Mouse (Mus musculus) erythroid progenitor cell, adult 5-6 weeks (primary cell): Measurements from ENCODE around the gene Rasl2-9. TPM values are rescaled to one million over a fixed set of nuclear protein-coding genes. Genes with fewer than 3 reads are reported as not detected.
A peak's percentile ranks its signal among the peaks of the same experiment; 100 is the strongest.
"Not testable (repeated sequence)": the region's sequence is repeated elsewhere in the genome, so short reads cannot be mapped to it uniquely, and the experiment has no call there.

Source experiments
- ATAC-seq: replicated peaks from 2 replicates; pipeline ENCODE4 v1.8.0; 2016; ENCODE audit warnings: moderate number of reproducible peaks, mild to moderate bottlenecking, moderate TSS enrichment, inconsistent platforms; ENCODE audit not compliant: poor library complexity, low FRiP score, severe bottlenecking
- total RNA-seq, 2 experiments: library from RNA; stranded (forward) in 1 of 2; stranded (reverse) in 1 of 2; fragments of 150-400 nt in 1 of 2; fragments of 186-747, 209-891 nt in 1 of 2; gene quantifications; 2 replicates each; pipeline versions ENCODE4 v1.2.3 to v1.2.4; 2015 to 2017; ENCODE audit warnings: low replicate concordance in 2 of 2

Rasl2-9 gene
- total RNA-seq, 2 experiments from 2014 or later = not detected

DNA sequence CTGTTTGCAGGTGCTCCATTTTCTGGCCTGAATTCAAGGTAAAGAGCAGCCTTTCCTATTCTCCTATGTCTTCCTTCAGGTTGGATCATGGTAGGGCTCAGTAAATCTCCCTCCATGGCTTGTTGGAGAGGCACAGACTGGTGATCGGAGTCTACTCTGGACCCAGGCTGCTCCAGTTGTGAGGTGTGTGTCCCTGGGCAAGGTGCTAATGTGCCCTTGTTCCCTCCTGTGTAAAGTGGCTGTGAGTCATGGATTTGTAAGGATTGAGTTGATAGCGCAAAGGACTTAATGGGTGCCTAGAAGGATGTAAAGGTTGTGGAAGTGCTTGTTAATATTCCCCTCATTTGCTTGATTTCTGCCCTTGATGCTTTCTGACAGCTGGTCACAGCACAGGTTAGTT, 43.8 kb downstream of the Rasl2-9 start:
- no peak for ATAC-seq

DNA sequence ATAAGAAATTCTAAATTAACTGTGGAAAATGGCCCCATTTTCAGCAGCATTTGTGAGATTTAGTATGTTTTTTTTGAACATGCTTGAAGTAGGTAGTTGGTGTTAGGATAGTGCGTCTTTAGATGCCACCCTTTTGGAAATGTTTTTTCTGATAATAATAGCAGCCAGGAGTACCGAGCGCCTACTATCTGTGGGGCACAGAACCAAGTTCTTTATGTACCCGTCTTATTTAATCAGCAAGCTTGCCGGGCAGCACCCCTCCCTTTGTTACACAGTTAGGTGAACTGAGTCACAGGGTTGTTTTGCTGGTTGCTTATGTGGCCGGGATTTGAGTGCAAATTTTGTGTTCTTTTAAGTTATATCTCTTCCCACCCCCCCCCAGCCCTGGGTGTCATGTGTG, 44.5 kb downstream of the Rasl2-9 start:
- ATAC-seq = peak; percentile 71

DNA sequence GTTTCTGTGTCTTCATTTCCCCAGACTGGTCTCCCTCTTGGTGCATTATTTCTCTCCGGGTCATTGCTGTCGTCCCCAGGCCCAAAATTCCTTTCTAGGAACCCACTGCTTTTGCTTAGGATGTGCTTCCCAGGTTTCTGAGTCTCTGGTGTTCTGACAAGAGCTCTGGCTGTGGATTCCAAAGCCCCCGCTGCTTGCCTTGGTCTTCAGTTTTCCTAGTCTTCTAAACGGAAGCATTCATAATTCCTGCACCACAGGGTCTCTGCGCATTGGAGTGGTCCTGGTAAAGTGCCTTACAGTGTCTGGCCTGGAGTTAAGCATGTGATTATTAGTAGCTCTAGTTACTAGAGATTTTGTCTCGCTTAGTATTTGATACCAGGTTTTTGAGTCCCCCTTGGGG, 44.9 kb downstream of the Rasl2-9 start:
- no peak for ATAC-seq

DNA sequence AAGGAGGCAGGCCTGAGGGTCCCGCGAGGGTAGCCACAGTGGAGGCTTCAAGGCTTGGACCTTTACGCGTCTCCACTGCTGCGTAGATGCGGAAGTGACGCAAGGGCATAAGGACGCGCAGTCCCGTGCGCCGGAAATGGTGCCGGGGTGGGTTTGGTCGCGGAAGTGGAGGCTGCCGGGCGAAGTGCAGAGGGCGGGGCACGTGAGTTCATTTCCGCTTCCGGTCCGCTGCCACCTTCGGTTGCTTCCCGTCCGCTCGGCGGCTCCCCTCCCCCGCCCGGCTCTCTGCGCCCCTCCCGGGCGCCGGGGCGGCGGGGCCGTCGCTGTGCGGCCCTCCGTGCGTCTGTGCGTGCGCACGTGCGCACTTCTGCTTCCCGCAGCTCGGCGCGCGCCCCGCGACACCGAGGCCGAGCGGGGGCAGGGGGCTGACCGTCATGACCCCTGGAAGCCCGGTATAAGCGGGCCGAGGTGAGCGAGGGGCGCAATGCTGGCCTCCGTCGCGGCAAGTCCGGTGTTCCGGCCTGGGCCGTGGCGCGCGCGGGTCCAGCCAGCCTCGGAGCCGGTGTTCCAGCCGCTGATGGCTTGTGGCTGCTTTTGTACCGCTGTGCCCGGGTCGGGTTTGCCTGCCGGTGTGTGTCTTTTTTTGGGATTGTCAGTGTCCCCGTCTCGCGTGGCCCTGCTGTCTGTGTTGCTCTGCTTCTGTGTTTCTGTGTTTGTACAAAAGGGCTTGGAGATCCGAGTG, 45.6 kb downstream of the Rasl2-9 start, which contains the start of gene Epn1:
TSS of gene Epn1 (plus strand) at position 226 of the 742 bp plus-strand sequence.
- ATAC-seq = peak; percentile 92

DNA sequence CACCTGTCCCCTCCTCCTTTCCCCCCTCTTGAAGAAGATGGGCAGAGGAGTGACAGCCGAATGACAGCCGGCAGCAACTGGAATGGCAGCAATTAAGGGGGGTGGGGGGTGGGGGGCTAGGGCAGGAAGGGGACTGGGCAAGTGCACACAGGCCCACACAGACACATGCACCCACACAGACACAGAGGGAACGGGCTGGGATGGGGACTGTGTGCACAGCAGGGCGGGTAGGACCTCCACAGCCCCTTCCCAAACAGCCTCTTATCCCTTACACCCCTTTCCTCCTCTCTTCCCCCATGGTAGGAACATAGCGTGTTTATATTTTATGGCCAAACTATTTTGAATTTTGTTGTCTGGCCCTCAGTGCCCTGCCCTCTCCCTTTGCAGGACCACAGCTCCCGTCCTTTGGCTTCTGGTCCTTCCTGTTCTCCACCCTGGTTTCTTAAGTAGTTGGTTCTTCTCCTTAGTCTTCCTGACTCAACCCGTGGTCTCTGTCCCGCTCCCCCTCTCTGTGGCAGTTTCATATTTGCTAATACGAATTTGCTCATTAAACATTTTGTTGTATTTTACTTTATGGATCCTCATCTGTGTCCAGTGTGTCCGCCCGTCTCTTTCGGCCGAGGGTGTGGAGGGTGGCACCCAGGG, 46.3 kb downstream of the Rasl2-9 start:
- ATAC-seq = not testable (repeated sequence)

DNA sequence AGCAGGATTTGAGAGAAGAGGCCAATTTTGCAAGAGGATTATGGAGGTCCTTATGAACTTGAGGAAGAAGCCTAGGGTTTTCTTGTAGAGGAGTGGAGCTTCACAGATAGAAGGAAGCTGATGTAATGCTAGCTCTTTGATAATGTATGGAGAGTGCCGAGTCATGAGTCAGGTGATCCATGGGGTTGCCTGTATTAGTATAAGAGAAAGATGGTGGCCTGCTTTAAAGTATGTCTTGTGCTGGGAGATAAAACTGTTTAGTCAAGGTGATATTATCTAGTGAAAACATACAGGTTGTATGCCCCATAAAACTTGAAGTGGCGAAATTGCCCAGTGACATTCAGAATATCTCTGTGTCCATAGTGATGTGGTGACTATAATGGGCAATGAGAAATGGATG, 48.8 kb downstream of the Rasl2-9 start:
- ATAC-seq = no peak

DNA sequence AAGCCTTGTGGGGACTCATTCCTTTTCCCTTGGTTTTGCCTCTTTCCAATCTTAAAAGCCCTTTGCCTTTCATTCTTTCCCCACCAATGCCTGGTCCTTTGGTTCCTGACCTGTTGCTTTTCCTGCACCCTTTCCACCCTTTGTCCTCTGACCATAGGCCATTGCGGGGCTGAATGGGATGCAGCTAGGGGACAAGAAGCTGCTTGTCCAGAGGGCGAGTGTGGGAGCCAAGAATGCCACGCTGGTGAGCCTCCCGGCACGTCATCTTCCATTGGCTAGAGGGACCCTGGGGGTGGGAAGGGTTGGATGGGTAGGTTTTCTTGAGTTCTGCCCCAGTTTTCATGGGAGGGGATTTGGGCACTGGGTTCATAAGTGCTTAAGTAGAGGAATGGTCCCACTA, 50.8 kb downstream of the Rasl2-9 start:
- no peak for ATAC-seq

Other genes with a start within 250 kb of the Rasl2-9 start
- gene Isoc2a, start 248.8 kb downstream of the Rasl2-9 start, total RNA-seq (2015; ENCODE audit: low replicate concordance) = 2.2 TPM in 1 of 2 replicates, not detected in the other
- 0.26 and 1.8 TPM in 2 replicates for gene Isoc2a, start 248.8 kb downstream of the Rasl2-9 start, total RNA-seq (2017; ENCODE audit: low replicate concordance)
- not detected in 2 replicates for gene Gm36210, start 219.4 kb downstream of the Rasl2-9 start, total RNA-seq (2015; ENCODE audit: low replicate concordance)
- gene Gm36210, start 219.4 kb downstream of the Rasl2-9 start, total RNA-seq (2017; ENCODE audit: low replicate concordance) = not detected in 2 replicates
- 7.1 and 8.6 TPM in 2 replicates for gene Zfp628, start 210.7 kb downstream of the Rasl2-9 start, total RNA-seq (2015; ENCODE audit: low replicate concordance)
- 4.6 and 11.6 TPM in 2 replicates for gene Zfp628, start 210.7 kb downstream of the Rasl2-9 start, total RNA-seq (2017; ENCODE audit: low replicate concordance)
- gene Nat14, start 203.9 kb downstream of the Rasl2-9 start, total RNA-seq (2015; ENCODE audit: low replicate concordance) = 2.9 TPM in 1 of 2 replicates, not detected in the other
- 0.64 and 4.4 TPM in 2 replicates for gene Nat14, start 203.9 kb downstream of the Rasl2-9 start, total RNA-seq (2017; ENCODE audit: low replicate concordance)
- not detected in 2 replicates for gene Ssc5d, start 200.2 kb downstream of the Rasl2-9 start, total RNA-seq (2015; ENCODE audit: low replicate concordance)
- gene Ssc5d, start 200.2 kb downstream of the Rasl2-9 start, total RNA-seq (2017; ENCODE audit: low replicate concordance) = not detected in 2 replicates
- gene Sbk2, start 161.5 kb downstream of the Rasl2-9 start, total RNA-seq (2015; ENCODE audit: low replicate concordance) = not detected in 2 replicates
- not detected in 2 replicates for gene Sbk2, start 161.5 kb downstream of the Rasl2-9 start, total RNA-seq (2017; ENCODE audit: low replicate concordance)
- not detected in 2 replicates for gene Sbk3, start 154.8 kb downstream of the Rasl2-9 start, total RNA-seq (2015; ENCODE audit: low replicate concordance)
- not detected in 2 replicates for gene Sbk3, start 154.8 kb downstream of the Rasl2-9 start, total RNA-seq (2017; ENCODE audit: low replicate concordance)
- gene Zfp579, start 129.8 kb downstream of the Rasl2-9 start, total RNA-seq (2015; ENCODE audit: low replicate concordance) = 9.2 TPM in 1 of 2 replicates, not detected in the other
- gene Zfp579, start 129.8 kb downstream of the Rasl2-9 start, total RNA-seq (2017; ENCODE audit: low replicate concordance) = 1.8 TPM in 1 of 2 replicates, not detected in the other
- gene Zfp524, start 111.5 kb downstream of the Rasl2-9 start, total RNA-seq (2015; ENCODE audit: low replicate concordance) = 4.7 and 16.3 TPM in 2 replicates
- 0.64 and 3.2 TPM in 2 replicates for gene Zfp524, start 111.5 kb downstream of the Rasl2-9 start, total RNA-seq (2017; ENCODE audit: low replicate concordance)
- 11.9 and 14.7 TPM in 2 replicates for gene Fiz1, start 111.3 kb downstream of the Rasl2-9 start, total RNA-seq (2015; ENCODE audit: low replicate concordance)
- gene Fiz1, start 111.3 kb downstream of the Rasl2-9 start, total RNA-seq (2017; ENCODE audit: low replicate concordance) = 5.6 and 9.1 TPM in 2 replicates
- 5.0 TPM in 1 of 2 replicates, not detected in the other for gene Gm44973, start 110.5 kb downstream of the Rasl2-9 start, total RNA-seq (2015; ENCODE audit: low replicate concordance)
- gene Gm44973, start 110.5 kb downstream of the Rasl2-9 start, total RNA-seq (2017; ENCODE audit: low replicate concordance) = 1.4 TPM in 1 of 2 replicates, not detected in the other
- 9.0 and 9.2 TPM in 2 replicates for gene Zfp865, start 105.6 kb downstream of the Rasl2-9 start, total RNA-seq (2015; ENCODE audit: low replicate concordance)
- 6.3 and 7.6 TPM in 2 replicates for gene Zfp865, start 105.6 kb downstream of the Rasl2-9 start, total RNA-seq (2017; ENCODE audit: low replicate concordance)
- gene Ccdc106, start 105.4 kb downstream of the Rasl2-9 start, total RNA-seq (2015; ENCODE audit: low replicate concordance) = not detected in 2 replicates
- not detected in 2 replicates for gene Ccdc106, start 105.4 kb downstream of the Rasl2-9 start, total RNA-seq (2017; ENCODE audit: low replicate concordance)
- not detected in 2 replicates for gene 4632433K11Rik, start 91.8 kb downstream of the Rasl2-9 start, total RNA-seq (2015; ENCODE audit: low replicate concordance)
- gene 4632433K11Rik, start 91.8 kb downstream of the Rasl2-9 start, total RNA-seq (2017; ENCODE audit: low replicate concordance) = not detected in 2 replicates
- 0.42 and 1.8 TPM in 2 replicates for gene Zfp784, start 87.5 kb downstream of the Rasl2-9 start, total RNA-seq (2015; ENCODE audit: low replicate concordance)
- gene Zfp784, start 87.5 kb downstream of the Rasl2-9 start, total RNA-seq (2017; ENCODE audit: low replicate concordance) = 0.90 TPM in 1 of 2 replicates, not detected in the other
- not detected in 2 replicates for gene Zfp580, start 74.4 kb downstream of the Rasl2-9 start, total RNA-seq (2015; ENCODE audit: low replicate concordance)
- not detected in 2 replicates for gene Zfp580, start 74.4 kb downstream of the Rasl2-9 start, total RNA-seq (2017; ENCODE audit: low replicate concordance)
- gene U2af2, start 63.8 kb downstream of the Rasl2-9 start, total RNA-seq (2015; ENCODE audit: low replicate concordance) = 93.0 and 138 TPM in 2 replicates
- gene U2af2, start 63.8 kb downstream of the Rasl2-9 start, total RNA-seq (2017; ENCODE audit: low replicate concordance) = 83.8 and 99.2 TPM in 2 replicates
- 84.3 and 88.3 TPM in 2 replicates for gene Epn1, start 45.7 kb downstream of the Rasl2-9 start, total RNA-seq (2015; ENCODE audit: low replicate concordance)
- gene Epn1, start 45.7 kb downstream of the Rasl2-9 start, total RNA-seq (2017; ENCODE audit: low replicate concordance) = 75.9 and 127 TPM in 2 replicates
- gene Rfpl4, start 9.0 kb downstream of the Rasl2-9 start, total RNA-seq (2015; ENCODE audit: low replicate concordance) = not detected in 2 replicates
- gene Rfpl4, start 9.0 kb downstream of the Rasl2-9 start, total RNA-seq (2017; ENCODE audit: low replicate concordance) = not detected in 2 replicates
- not detected in 2 replicates for gene Vmn1r55, start 23.7 kb upstream of the Rasl2-9 start, total RNA-seq (2015; ENCODE audit: low replicate concordance)
- gene Vmn1r55, start 23.7 kb upstream of the Rasl2-9 start, total RNA-seq (2017; ENCODE audit: low replicate concordance) = 0.13 TPM in 1 of 2 replicates, not detected in the other
- not detected in 2 replicates for gene Vmn1r56, start 70.8 kb upstream of the Rasl2-9 start, total RNA-seq (2015; ENCODE audit: low replicate concordance)
- not detected in 2 replicates for gene Vmn1r56, start 70.8 kb upstream of the Rasl2-9 start, total RNA-seq (2017; ENCODE audit: low replicate concordance)
- gene Vmn1r57, start 92.5 kb upstream of the Rasl2-9 start, total RNA-seq (2015; ENCODE audit: low replicate concordance) = not detected in 2 replicates
- gene Vmn1r57, start 92.5 kb upstream of the Rasl2-9 start, total RNA-seq (2017; ENCODE audit: low replicate concordance) = not detected in 2 replicates
- gene Gm5065, start 224.6 kb upstream of the Rasl2-9 start, total RNA-seq (2015; ENCODE audit: low replicate concordance) = not detected in 2 replicates
- gene Gm5065, start 224.6 kb upstream of the Rasl2-9 start, total RNA-seq (2017; ENCODE audit: low replicate concordance) = not detected in 2 replicates
- not detected in 2 replicates for gene Nlrp2, start 225.1 kb upstream of the Rasl2-9 start, total RNA-seq (2015; ENCODE audit: low replicate concordance)
- not detected in 2 replicates for gene Nlrp2, start 225.1 kb upstream of the Rasl2-9 start, total RNA-seq (2017; ENCODE audit: low replicate concordance)